In genomic region chr2:157518451-157518850, GRCm38 (mm10) we compare ENCODE assay signal across 32 mouse cellular contexts. TPM values are rescaled to one million over a fixed set of nuclear protein-coding genes. Genes with fewer than 3 reads are reported as not detected.
DNase-seq lines count a peak whose midpoint lies in the region; ATAC-seq and TF ChIP-seq lines count a peak whose summit lies in the region.
"Had no signal": no experiment of that assay in that cellular context is flagged by ENCODE, and none has a peak within 500 bp of the region (broad histone marks: within the 10 kb centered on the region; RNA-seq: fewer than 3 reads in every experiment).

No protein-coding gene starts in this region.

- H3K36me3 ChIP-seq in forebrain, embryonic 13.5 days (ENCODE audit: poor library complexity, severe bottlenecking) = no peaks in the 10 kb centered on the region
- H3K36me3 ChIP-seq in forebrain, embryonic 16.5 days (ENCODE audit: control insufficient read depth, insufficient read depth) = no peaks in the 10 kb centered on the region
- H3K36me3 ChIP-seq in midbrain, embryonic 12.5 days = no peaks in the 10 kb centered on the region
- no peaks in the 10 kb centered on the region for H3K36me3 ChIP-seq in midbrain, embryonic 16.5 days (ENCODE audit: control insufficient read depth, insufficient read depth, low read length)
- no peaks in the 10 kb centered on the region for H3K36me3 ChIP-seq in embryonic facial prominence, embryonic 12.5 days
- no peaks in the 10 kb centered on the region for H3K36me3 ChIP-seq in midbrain, embryonic 14.5 days (ENCODE audit: control insufficient read depth, insufficient read depth, low read length)
- no peaks in the 10 kb centered on the region for H3K36me3 ChIP-seq in kidney, adult 2 months (ENCODE audit: control insufficient read depth, insufficient read depth, low read length)
- H3K36me3 ChIP-seq: embryonic facial prominence, embryonic 15.5 days; heart, embryonic 13.5 days; limb, embryonic 15.5 days; liver, embryonic 13.5 days had no signal

- no peak overlapping the region for H3K4me3 ChIP-seq in forebrain, embryonic 13.5 days
- H3K4me3 ChIP-seq in forebrain, embryonic 16.5 days (replicated peaks; ENCODE audit: low read length) = no peak overlapping the region
- H3K4me3 ChIP-seq in midbrain, embryonic 12.5 days = no peak overlapping the region
- H3K4me3 ChIP-seq in midbrain, embryonic 16.5 days (ENCODE audit: low read depth, low read length) = no peak overlapping the region
- H3K4me3 ChIP-seq in embryonic facial prominence, embryonic 12.5 days = no peak overlapping the region
- no peak overlapping the region for H3K4me3 ChIP-seq in midbrain, embryonic 14.5 days (replicated peaks; ENCODE audit: low read depth, low read length)
- H3K4me3 ChIP-seq in kidney, adult 2 months (ENCODE audit: insufficient read depth, low read depth, low read length) = no peak overlapping the region
- H3K4me3 ChIP-seq: embryonic facial prominence, embryonic 15.5 days; heart, embryonic 13.5 days; limb, embryonic 15.5 days; liver, embryonic 13.5 days; megakaryocyte, embryonic 14.5 days had no signal

- H3K4me2 ChIP-seq in forebrain, embryonic 13.5 days = no peak overlapping the region
- H3K4me2 ChIP-seq in forebrain, embryonic 16.5 days (ENCODE audit: low read length) = no peak overlapping the region
- no peak overlapping the region; the same call in 1 of the 2 replicates for H3K4me2 ChIP-seq in midbrain, embryonic 12.5 days (replicated peaks)
- H3K4me2 ChIP-seq in midbrain, embryonic 16.5 days (ENCODE audit: low read length) = no peak overlapping the region
- H3K4me2 ChIP-seq in embryonic facial prominence, embryonic 12.5 days (replicated peaks) = no peak overlapping the region
- no peak overlapping the region for H3K4me2 ChIP-seq in midbrain, embryonic 14.5 days (ENCODE audit: low read length)
- H3K4me2 ChIP-seq: embryonic facial prominence, embryonic 15.5 days; heart, embryonic 13.5 days; limb, embryonic 15.5 days; liver, embryonic 13.5 days had no signal

- WGBS in forebrain, embryonic 13.5 days = 30% methylated on average over 7 of the region's 7 CpGs
- 41% methylated on average over 7 of the region's 7 CpGs for WGBS in forebrain, embryonic 16.5 days
- WGBS in midbrain, embryonic 12.5 days = 51% methylated on average over 7 of the region's 7 CpGs
- WGBS in midbrain, embryonic 16.5 days = 27% methylated on average over 7 of the region's 7 CpGs
- 35% methylated on average over 7 of the region's 7 CpGs for WGBS in embryonic facial prominence, embryonic 12.5 days
- WGBS in midbrain, embryonic 14.5 days = 37% methylated on average over 7 of the region's 7 CpGs
- WGBS in kidney, adult 2 months = 33% methylated on average over 7 of the region's 7 CpGs

- H3K27ac ChIP-seq in forebrain, embryonic 13.5 days = peak overlapping the region; percentile 51; the same call in 1 of the 2 replicates
- H3K27ac ChIP-seq in forebrain, embryonic 16.5 days (ENCODE audit: low read length) = no peak overlapping the region
- H3K27ac ChIP-seq in midbrain, embryonic 12.5 days (replicated peaks) = 0 out of 2 replicates have a peak overlapping the region, but pooled peaks have one; percentile 25
- no peak overlapping the region for H3K27ac ChIP-seq in midbrain, embryonic 16.5 days (ENCODE audit: low read length)
- H3K27ac ChIP-seq in embryonic facial prominence, embryonic 12.5 days = peak overlapping the region; percentile 31; the same call in 1 of the 2 replicates
- peak overlapping the region; percentile 21 for H3K27ac ChIP-seq in midbrain, embryonic 14.5 days (replicated peaks; ENCODE audit: low read depth, low read length)
- H3K27ac ChIP-seq in kidney, adult 2 months (ENCODE audit: insufficient read depth, low read depth, low read length) = no peak overlapping the region
- H3K27ac ChIP-seq: embryonic facial prominence, embryonic 15.5 days; heart, embryonic 13.5 days; kidney, postnatal 0 days; limb, embryonic 15.5 days; liver, embryonic 13.5 days had no signal

- H3K4me1 ChIP-seq in forebrain, embryonic 13.5 days = peaks cover 62% of the 10 kb centered on the region
- H3K4me1 ChIP-seq in forebrain, embryonic 16.5 days (replicated peaks; ENCODE audit: control insufficient read depth, insufficient read depth, low read length) = peaks cover 37% of the 10 kb centered on the region
- H3K4me1 ChIP-seq in midbrain, embryonic 12.5 days = peaks cover 65% of the 10 kb centered on the region
- H3K4me1 ChIP-seq in midbrain, embryonic 16.5 days (ENCODE audit: control insufficient read depth, insufficient read depth, low read length) = peaks cover 41% of the 10 kb centered on the region
- H3K4me1 ChIP-seq in embryonic facial prominence, embryonic 12.5 days = peaks cover 43% of the 10 kb centered on the region
- H3K4me1 ChIP-seq in midbrain, embryonic 14.5 days (ENCODE audit: control insufficient read depth, insufficient read depth, low read length) = peaks cover 47% of the 10 kb centered on the region
- no peaks in the 10 kb centered on the region for H3K4me1 ChIP-seq in kidney, adult 2 months (ENCODE audit: control insufficient read depth, insufficient read depth, low read length)
- H3K4me1 ChIP-seq: megakaryocyte, embryonic 14.5 days had no signal

- no peak for TF ChIP-seq CTCF in kidney, adult 2 months (conservative IDR thresholded peaks at IDR 0.05; ENCODE audit: insufficient read depth, insufficient read length, low read depth, low read length)

- no peak for TF ChIP-seq POLR2A in kidney, adult 2 months (IDR thresholded peaks at IDR 0.05; ENCODE audit: low read depth, low read length)

- H3K9ac ChIP-seq in forebrain, embryonic 13.5 days = no peak overlapping the region
- H3K9ac ChIP-seq in forebrain, embryonic 16.5 days (replicated peaks; ENCODE audit: low read depth, low read length) = no peak overlapping the region
- H3K9ac ChIP-seq in midbrain, embryonic 12.5 days (replicated peaks) = no peak overlapping the region
- H3K9ac ChIP-seq in midbrain, embryonic 16.5 days (ENCODE audit: low read depth, low read length) = no peak overlapping the region
- H3K9ac ChIP-seq in embryonic facial prominence, embryonic 12.5 days = no peak overlapping the region
- no peak overlapping the region for H3K9ac ChIP-seq in midbrain, embryonic 14.5 days (replicated peaks; ENCODE audit: low read length)
- H3K9ac ChIP-seq: embryonic facial prominence, embryonic 15.5 days; heart, embryonic 13.5 days; limb, embryonic 15.5 days; liver, embryonic 13.5 days had no signal

- H3K9me3 ChIP-seq in forebrain, embryonic 13.5 days (replicated peaks) = no peaks in the 10 kb centered on the region
- H3K9me3 ChIP-seq in forebrain, embryonic 16.5 days (ENCODE audit: control insufficient read depth, low read length) = no peaks in the 10 kb centered on the region
- H3K9me3 ChIP-seq in midbrain, embryonic 12.5 days = no peaks in the 10 kb centered on the region
- H3K9me3 ChIP-seq in midbrain, embryonic 16.5 days (replicated peaks; ENCODE audit: control insufficient read depth, low read length, poor library complexity, severe bottlenecking) = no peaks in the 10 kb centered on the region
- no peaks in the 10 kb centered on the region for H3K9me3 ChIP-seq in embryonic facial prominence, embryonic 12.5 days
- H3K9me3 ChIP-seq in midbrain, embryonic 14.5 days (ENCODE audit: control insufficient read depth, low read length) = no peaks in the 10 kb centered on the region
- H3K9me3 ChIP-seq: embryonic facial prominence, embryonic 15.5 days; heart, embryonic 13.5 days; limb, embryonic 15.5 days; liver, embryonic 13.5 days; megakaryocyte, embryonic 14.5 days had no signal

- H3K27me3 ChIP-seq in forebrain, embryonic 13.5 days = no peaks in the 10 kb centered on the region
- H3K27me3 ChIP-seq in forebrain, embryonic 16.5 days (replicated peaks; ENCODE audit: control insufficient read depth, insufficient read depth, low read length) = no peaks in the 10 kb centered on the region
- H3K27me3 ChIP-seq in midbrain, embryonic 12.5 days = peaks cover 18% of the 10 kb centered on the region
- no peaks in the 10 kb centered on the region for H3K27me3 ChIP-seq in midbrain, embryonic 16.5 days (ENCODE audit: control insufficient read depth, insufficient read depth, low read depth, low read length)
- H3K27me3 ChIP-seq in embryonic facial prominence, embryonic 12.5 days = no peaks in the 10 kb centered on the region
- H3K27me3 ChIP-seq in midbrain, embryonic 14.5 days (ENCODE audit: control insufficient read depth, insufficient read depth, low read length) = no peaks in the 10 kb centered on the region
- no peaks in the 10 kb centered on the region for H3K27me3 ChIP-seq in kidney, adult 2 months (replicated peaks; ENCODE audit: control insufficient read depth, insufficient read depth, low read length)
- H3K27me3 ChIP-seq: embryonic facial prominence, embryonic 15.5 days; limb, embryonic 15.5 days; liver, embryonic 13.5 days had no signal

- ATAC-seq in forebrain, embryonic 13.5 days = 0 out of 2 replicates have a peak, but pooled peaks have one; percentile 32
- no peak for ATAC-seq in forebrain, embryonic 16.5 days
- no peak for ATAC-seq in midbrain, embryonic 12.5 days (ENCODE audit: low FRiP score, low read depth)
- no peak for ATAC-seq in midbrain, embryonic 16.5 days
- no peak for ATAC-seq in embryonic facial prominence, embryonic 12.5 days (ENCODE audit: insufficient number of reproducible peaks, insufficient read depth, low FRiP score, low TSS enrichment)
- ATAC-seq in midbrain, embryonic 14.5 days (ENCODE audit: low FRiP score, low TSS enrichment) = no peak
- ATAC-seq: inflammation-experienced regulatory T-cells, adult 6 months; lung, postnatal 0 days; Patski had no signal

- DNase-seq in midbrain, embryonic 14.5 days = no peak
- no peak for DNase-seq in kidney, adult 2 months
- no peak for DNase-seq in left cerebral cortex, adult 8-10 months (ENCODE audit: low spot score in 2 of 2)
- DNase-seq: adrenal gland, postnatal 14 days; cerebellum, adult 11-12 months; cerebellum, adult 9-11 months; embryo, embryonic 11 days; heart, postnatal 10 days; kidney, adult 18-20 months; kidney, postnatal 4 days; left cerebral cortex, postnatal 4 days; liver, embryonic 13.5 days; lung, adult 18-20 months; lung, postnatal 4 days; right cerebral cortex, adult 18-20 months; spleen, adult 18-20 months; thymus, adult 18-20 months; thymus, postnatal 25 days had no signal

RNA-seq across cellular contexts. Expression of gene Nnat, which starts 41.4 kb away (rescaled TPM):
- 6,508 and 7,407 TPM in 2 replicates for polyA plus RNA-seq in forebrain, embryonic 13.5 days (2015; fragmentation: Nextera tagmentation; extraction: Ambion mirVana)
- 5,254 and 7,174 TPM in 2 replicates for polyA plus RNA-seq in forebrain, embryonic 16.5 days (2015; fragmentation: Nextera tagmentation; extraction: Ambion mirVana)
- 4,044 and 4,632 TPM in 2 replicates for polyA plus RNA-seq in midbrain, embryonic 12.5 days (2016; fragmentation: Nextera tagmentation; extraction: Ambion mirVana)
- polyA plus RNA-seq in midbrain, embryonic 16.5 days (2015; fragmentation: Nextera tagmentation; extraction: Ambion mirVana) = 9,243 and 10,143 TPM in 2 replicates
- 1,910 and 2,445 TPM in 2 replicates for polyA plus RNA-seq in embryonic facial prominence, embryonic 12.5 days (2016; fragmentation: Nextera tagmentation; extraction: Ambion mirVana)
- 7,465 and 9,945 TPM in 2 replicates for polyA plus RNA-seq in midbrain, embryonic 14.5 days (2014; fragmentation: Nextera tagmentation; extraction: Ambion mirVana)
- polyA plus RNA-seq in kidney, adult 2 months (2012; rRNA removed) = 1.9 and 3.9 TPM in 2 replicates
- total RNA-seq in left cerebral cortex, adult 8-10 months (2022) = 100 to 1,000 TPM; 199 to 269 (median 247) TPM
- total RNA-seq: hematopoietic stem cell, adult 5-6 weeks had no signal

RNA-seq across cellular contexts. Expression of gene Blcap, which starts 52.6 kb away (rescaled TPM):
- polyA plus RNA-seq in forebrain, embryonic 13.5 days (2015; fragmentation: Nextera tagmentation; extraction: Ambion mirVana) = 161 and 187 TPM in 2 replicates
- 196 and 239 TPM in 2 replicates for polyA plus RNA-seq in forebrain, embryonic 16.5 days (2015; fragmentation: Nextera tagmentation; extraction: Ambion mirVana)
- polyA plus RNA-seq in midbrain, embryonic 12.5 days (2016; fragmentation: Nextera tagmentation; extraction: Ambion mirVana) = 132 and 149 TPM in 2 replicates
- polyA plus RNA-seq in midbrain, embryonic 16.5 days (2015; fragmentation: Nextera tagmentation; extraction: Ambion mirVana) = 357 and 363 TPM in 2 replicates
- polyA plus RNA-seq in embryonic facial prominence, embryonic 12.5 days (2016; fragmentation: Nextera tagmentation; extraction: Ambion mirVana) = 77.9 and 84.8 TPM in 2 replicates
- polyA plus RNA-seq in midbrain, embryonic 14.5 days (2014; fragmentation: Nextera tagmentation; extraction: Ambion mirVana) = 353 and 397 TPM in 2 replicates
- 43.7 and 49.5 TPM in 2 replicates for polyA plus RNA-seq in kidney, adult 2 months (2012; rRNA removed)
- total RNA-seq in left cerebral cortex, adult 8-10 months (2022) = 100 to 1,000 TPM; 117 to 129 (median 119) TPM

Comparison
In these comparisons a context has a peak if more than half of its experiments do, and no peak if none do; other contexts are left out.
1. H3K27ac ChIP-seq: peak in forebrain, embryonic 13.5 days (single experiment), midbrain, embryonic 12.5 days (single experiment), embryonic facial prominence, embryonic 12.5 days (single experiment) and midbrain, embryonic 14.5 days (single experiment); none in forebrain, embryonic 16.5 days (single experiment), midbrain, embryonic 16.5 days (single experiment) and kidney, adult 2 months (single experiment).
2. RNA of gene Nnat, which starts 41.4 kb away (polyA plus RNA-seq): 9,243 to 10,143 TPM in midbrain, embryonic 16.5 days, 7,465 to 9,945 TPM in midbrain, embryonic 14.5 days, 5,254 to 7,174 TPM in forebrain, embryonic 16.5 days, 6,508 to 7,407 TPM in forebrain, embryonic 13.5 days, 4,044 to 4,632 TPM in midbrain, embryonic 12.5 days and 1,910 to 2,445 TPM in embryonic facial prominence, embryonic 12.5 days; 1.9 to 3.9 TPM in kidney, adult 2 months; every median in the first group is over 100 times any median in the second.